Mouse (Mus musculus): ENCODE data around the gene Gabrr3.

DNA sequence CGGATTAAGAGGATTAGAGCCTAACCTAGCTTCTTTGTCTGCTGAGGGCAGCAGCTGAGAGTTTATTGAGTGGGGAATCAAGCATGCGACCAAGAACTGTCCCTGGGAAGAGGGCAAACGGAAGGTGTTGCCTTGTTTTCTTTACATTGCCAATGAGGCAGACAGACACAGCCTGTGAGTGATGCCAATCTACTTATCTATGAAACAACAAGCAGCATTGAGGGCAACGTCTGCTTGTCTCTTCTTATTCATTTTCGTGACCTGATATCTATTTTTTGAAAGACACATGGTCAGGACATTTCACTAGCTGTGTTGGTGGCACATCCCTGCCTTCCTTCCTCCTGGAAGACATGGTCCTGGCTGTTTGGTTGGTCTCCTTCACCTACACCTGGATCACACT, at the start of gene Gabrr3:
- TF ChIP-seq CTCF (conservative IDR thresholded peaks at IDR 0.05; ENCODE audit: low read length) (no peak), NANOG (IDR thresholded peaks at IDR 0.05; ENCODE audit: borderline replicate concordance, low read length) (no peak)

Measured in E14TG2a.4 (cell line).